Mouse (Mus musculus) liver, postnatal 0 days (tissue): ENCODE data around the gene Dus2. TPM values are rescaled to one million over a fixed set of nuclear protein-coding genes. Genes with fewer than 3 reads are reported as not detected.

ENCODE experiments used
- ATAC-seq: fragments of 200-750 bp; cut with Nextera tagmentation; 2 replicates; pipeline ENCODE4 v1.8.0; 2017; ENCODE audit warnings: mild to moderate bottlenecking, moderate library complexity
- DNase-seq: peaks from one replicate; pipeline ENCODE4 v3.0.0-alpha.2; 2016
- H3K27ac ChIP-seq: fragments of 300-500 bp; sonication (generic); 2 replicates; pipeline ENCODE4 v1.5.1; 2014; ENCODE audit warnings: antibody characterized with exemption, moderate library complexity, mild to moderate bottlenecking, low read depth
- H3K27me3 ChIP-seq: fragments of 300-500 bp; sonication (generic); 2 replicates; pipeline ENCODE4 v1.6.1; 2014; ENCODE audit warnings: low read length, control low read depth, mixed read lengths; ENCODE audit not compliant: insufficient read depth
- H3K36me3 ChIP-seq: fragments of 300-500 bp; sonication (generic); replicated peaks from 2 replicates; pipeline ENCODE4 v1.6.1; 2014; ENCODE audit warnings: mild to moderate bottlenecking, control low read depth, low read length, moderate library complexity, mixed read lengths; ENCODE audit not compliant: insufficient read depth
- H3K4me1 ChIP-seq: fragments of 300-500 bp; sonication (generic); 2 replicates; pipeline ENCODE4 v1.6.1; 2014; ENCODE audit warnings: antibody characterized with exemption, mild to moderate bottlenecking, control low read depth; ENCODE audit not compliant: insufficient read depth
- H3K4me2 ChIP-seq: fragments of 300-500 bp; sonication (generic); 2 replicates; pipeline ENCODE4 v1.6.1; 2014; ENCODE audit warnings: low read depth, mild to moderate bottlenecking, low read length, moderate library complexity, mixed read lengths
- H3K4me3 ChIP-seq: fragments of 300-500 bp; sonication (generic); 2 replicates; pipeline ENCODE4 v1.5.1; 2014; ENCODE audit warnings: low read depth, low read length
- H3K9ac ChIP-seq: fragments of 300-500 bp; sonication (generic); replicated peaks from 2 replicates; pipeline ENCODE4 v1.6.1; 2014; ENCODE audit warnings: mild to moderate bottlenecking, moderate library complexity
- H3K9me3 ChIP-seq: fragments of 300-500 bp; sonication (generic); 2 replicates; pipeline ENCODE4 v1.6.1; 2016; ENCODE audit warnings: mild to moderate bottlenecking, control low read depth, low read length, mixed read lengths
- CTCF ChIP-seq: sonication (generic); IDR thresholded peaks from 2 replicates; pipeline ENCODE4 v1.5.1; 2016; ENCODE audit warnings: antibody characterized with exemption, low read depth
- EP300 ChIP-seq: IDR thresholded peaks from 2 replicates; pipeline ENCODE4 v1.6.1; 2016; ENCODE audit warnings: antibody characterized with exemption, low read depth, mild to moderate bottlenecking
- WGBS: fragments of 180-500 bp; shearing (Covaris S2); extraction: QIAGEN DNeasy Blood & Tissue Kit; methylation state at CpG from one replicate; pipeline ENCODE4 v1.1.7; 2014; ENCODE audit not compliant: insufficient replicate concordance; 5-methylcytosine and 5-hydroxymethylcytosine counted together
- polyA plus RNA-seq: library from polyadenylated mRNA; unstranded; fragments of >200 nt; fragmentation: Nextera tagmentation; extraction: Ambion mirVana; gene quantifications from 2 replicates; pipeline ENCODE4 v1.2.1, GENCODE M21; 2015

Dus2 gene
- polyA plus RNA-seq, 1 experiment from 2014 or later = 9.5 TPM

GRCm38 (mm10) chr8:106052510-106053089 is 61.5 kb downstream of the Dus2 start:
- H3K27ac ChIP-seq = peak overlapping the region; percentile 91
- no peak overlapping the region for H3K9ac ChIP-seq
- DNase-seq = peak; percentile 47
- no peaks in the 10 kb centered on the region for H3K27me3 ChIP-seq
- no peak for TF ChIP-seq EP300
- no peak for TF ChIP-seq CTCF
- H3K4me1 ChIP-seq = peaks cover 31% of the 10 kb centered on the region
- WGBS = 65% methylated on average over 9 of the region's 9 CpGs
- H3K36me3 ChIP-seq = 0 out of 2 replicates have a peak, but pooled peaks cover 13% of the 10 kb centered on the region
- H3K9me3 ChIP-seq = no peaks in the 10 kb centered on the region
- peak overlapping the region; percentile 11; the same call in 1 of the 2 replicates for H3K4me3 ChIP-seq
- peak; percentile 62 for ATAC-seq
- H3K4me2 ChIP-seq = no peak overlapping the region

- H3K36me3 ChIP-seq = 0 out of 2 replicates have a peak, but pooled peaks cover 13% of the 10 kb centered on the region
- H3K4me2 ChIP-seq = peak overlapping the region; percentile 27
- ATAC-seq = peak; percentile 26; the same call in 1 of the 2 replicates
- peaks cover 30% of the 10 kb centered on the region for H3K4me1 ChIP-seq
- TF ChIP-seq EP300 (peak; percentile 60), CTCF (no peak)
- peak; percentile 74 for DNase-seq
- H3K4me3 ChIP-seq = no peak overlapping the region
- peak overlapping the region; percentile 91 for H3K27ac ChIP-seq
- no peaks in the 10 kb centered on the region for H3K27me3 ChIP-seq
- peak overlapping the region; percentile 19; the same call in 1 of the 2 replicates for H3K9ac ChIP-seq
- no peaks in the 10 kb centered on the region for H3K9me3 ChIP-seq
- WGBS = 25% methylated on average over 6 of the region's 6 CpGs
Observed at GRCm38 (mm10) chr8:106054190-106054811, 63.2 kb downstream of the Dus2 start.

- Histone ChIP-seq H3K36me3 (0 out of 2 replicates have a peak, but pooled peaks cover 10% of the 10 kb centered on the region), H3K4me1 (peaks cover 30% of the 10 kb centered on the region), H3K27me3 (no peaks in the 10 kb centered on the region), H3K9ac (no peak overlapping the region), H3K4me2 (peak overlapping the region; percentile 27; the same call in 1 of the 2 replicates), H3K9me3 (no peaks in the 10 kb centered on the region), H3K4me3 (no peak overlapping the region), H3K27ac (peak overlapping the region; percentile 91)
- DNase-seq (no peak), ATAC-seq (no peak)
- 67% methylated on average over 3 of the region's 3 CpGs for WGBS
- TF ChIP-seq CTCF (no peak), EP300 (no peak)
Observed at GRCm38 (mm10) chr8:106055038-106055437, 63.9 kb downstream of the Dus2 start.

- 67% methylated on average over 4 of the region's 4 CpGs for WGBS
- Histone ChIP-seq H3K36me3 (0 out of 2 replicates have a peak, but pooled peaks cover 4% of the 10 kb centered on the region), H3K4me1 (peaks cover 32% of the 10 kb centered on the region), H3K27me3 (no peaks in the 10 kb centered on the region), H3K9ac (no peak overlapping the region), H3K4me2 (no peak overlapping the region), H3K27ac (no peak overlapping the region), H3K9me3 (no peaks in the 10 kb centered on the region), H3K4me3 (no peak overlapping the region)
- ATAC-seq (no peak), DNase-seq (no peak)
- TF ChIP-seq CTCF (no peak), EP300 (no peak)
Observed at GRCm38 (mm10) chr8:106056455-106056982, 65.4 kb downstream of the Dus2 start.

- no peaks in the 10 kb centered on the region for H3K27me3 ChIP-seq
- peak within 1 kb of the TSS; percentile 77 for H3K4me2 ChIP-seq
- ATAC-seq (peak; percentile 94), DNase-seq (peak; percentile 97)
- H3K36me3 ChIP-seq = no peaks in the 10 kb centered on the region; the same call in 1 of the 2 replicates
- H3K4me3 ChIP-seq = peak within 1 kb of the TSS; percentile 98
- TF ChIP-seq EP300 (peak; percentile 63; the same call in 1 of the 2 replicates), CTCF (no peak)
- H3K27ac ChIP-seq = peak within 1 kb of the TSS; percentile 99
- H3K4me1 ChIP-seq = peaks cover 39% of the 10 kb centered on the region
- under 1% methylated on average over 42 of the region's 52 CpGs for WGBS
- H3K9me3 ChIP-seq = no peaks in the 10 kb centered on the region
- peak within 1 kb of the TSS; percentile 97 for H3K9ac ChIP-seq
Observed at GRCm38 (mm10) chr8:106058731-106059612, 67.8 kb downstream of the Dus2 start, which contains the start of gene Nfatc3. Gene Nfatc3 (plus strand): TSS chr8:106058840.
